Mouse (Mus musculus) heart, postnatal 4 days (tissue): Measurements from ENCODE around the gene Cryba1. TPM values are rescaled to one million over a fixed set of nuclear protein-coding genes. Genes with fewer than 3 reads are reported as not detected.

Source experiments
- DNase-seq: peaks from one replicate; pipeline ENCODE4 v3.0.0; 2021
- total RNA-seq, 2 experiments: library from RNA; stranded (reverse); gene quantifications; 2 replicates each; pipeline ENCODE4 v1.2.3; 2021

Cryba1 gene
- total RNA-seq, 2 experiments from 2014 or later, result not detected

- DNase-seq, result no peak
Observed at GRCm38 (mm10) chr11:77713736-77714135, 11.3 kb downstream of the Cryba1 start.

DNA sequence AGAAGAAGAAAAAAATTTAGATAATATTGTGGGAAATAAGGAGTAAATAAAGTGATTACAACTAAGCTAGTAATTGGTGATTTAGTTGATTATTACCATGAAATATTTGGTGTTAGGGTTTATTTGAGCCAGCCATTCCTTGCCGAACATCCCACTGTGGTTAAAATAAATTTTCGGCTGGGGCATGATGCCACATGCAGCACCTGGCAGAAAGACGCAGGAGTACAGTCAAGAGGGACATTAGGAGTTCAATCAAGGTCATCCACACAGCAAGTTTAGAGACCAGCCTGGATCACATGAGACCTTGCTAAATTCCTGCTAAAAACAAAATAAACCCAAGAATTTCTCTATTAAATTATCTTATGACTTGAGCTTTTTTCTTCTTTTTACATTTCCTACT, 16.0 kb downstream of the Cryba1 start:
- no peak for DNase-seq

- no peak for DNase-seq
Observed at GRCm38 (mm10) chr11:77705920-77706319, 19.2 kb downstream of the Cryba1 start.

DNA sequence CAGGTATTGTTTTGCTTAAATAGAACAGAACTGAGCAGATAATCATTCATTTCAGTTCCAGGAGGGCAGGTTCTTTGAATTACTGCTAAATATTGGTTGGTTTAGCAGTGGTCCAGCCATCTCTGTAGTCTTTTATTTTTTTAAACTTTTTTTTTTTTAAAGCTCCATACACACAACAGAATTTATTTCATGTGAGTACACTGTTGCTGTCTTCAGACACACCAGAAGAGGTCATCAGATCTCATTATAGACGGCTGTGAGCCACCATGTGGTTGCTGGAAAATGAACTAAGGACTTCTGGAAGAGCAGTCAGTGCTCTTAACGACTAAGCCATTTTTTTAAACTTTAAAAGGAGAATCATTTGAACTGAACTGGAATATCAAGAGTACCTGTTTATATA, 27.9 kb downstream of the Cryba1 start:
- no peak for DNase-seq

- no peak for DNase-seq
Observed at GRCm38 (mm10) chr11:77693026-77693425, 32.1 kb downstream of the Cryba1 start.

- DNase-seq, result peak; percentile 65
Observed at GRCm38 (mm10) chr11:77687541-77688131, 37.4 kb downstream of the Cryba1 start.

GRCm38 (mm10) chr11:77686841-77687540, 38.1 kb downstream of the Cryba1 start:
- DNase-seq, result peak; percentile 79

DNA sequence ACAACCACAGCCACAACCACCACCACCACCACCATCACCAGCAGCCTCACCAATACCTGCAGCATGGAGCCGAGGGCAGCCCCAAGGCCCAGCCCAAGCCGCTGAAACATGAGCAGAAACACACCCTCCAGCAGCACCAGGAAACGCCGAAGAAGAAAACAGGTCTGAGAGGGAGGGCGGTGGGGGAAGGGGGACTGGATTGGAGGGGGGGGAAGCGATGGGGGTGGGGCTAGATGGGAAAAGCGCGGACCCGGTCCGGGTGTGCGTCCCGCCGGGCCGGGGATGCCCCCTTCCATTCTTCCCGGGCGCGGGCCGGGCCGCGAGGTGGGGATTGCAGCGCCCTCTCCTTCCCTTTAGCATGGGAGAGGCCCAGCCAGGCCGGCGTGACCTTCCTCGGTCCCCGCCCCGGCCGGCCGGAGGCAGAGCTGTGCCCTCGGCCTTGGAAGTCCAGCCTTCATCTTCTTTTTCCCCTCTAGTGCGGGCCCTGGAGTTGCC, 38.7 kb downstream of the Cryba1 start:
- peak; percentile 54 for DNase-seq

- DNase-seq, result peak; percentile 99
Observed at GRCm38 (mm10) chr11:77685383-77686265, 39.5 kb downstream of the Cryba1 start, which contains the start of gene Nufip2. Gene Nufip2 (plus strand): TSS chr11:77686155.

DNA sequence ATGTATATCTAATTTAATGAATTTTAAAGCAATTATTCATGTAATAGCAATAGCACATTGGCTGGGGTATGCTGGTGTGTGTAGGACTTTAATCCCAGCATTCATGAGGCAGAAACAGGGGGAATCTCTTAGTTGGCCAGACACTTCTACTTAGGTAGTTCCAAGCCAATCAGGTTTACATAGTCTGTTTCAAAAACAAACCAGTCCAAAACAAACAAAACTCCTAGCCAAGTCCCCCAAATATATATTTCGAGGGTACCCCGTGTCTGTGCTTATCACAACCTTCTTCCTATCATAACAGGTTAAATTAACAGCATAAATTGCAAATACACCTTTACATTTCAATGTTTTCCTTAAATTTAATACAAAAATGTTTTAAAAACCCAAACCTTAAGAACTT, 40.2 kb downstream of the Cryba1 start:
- no peak for DNase-seq

DNA sequence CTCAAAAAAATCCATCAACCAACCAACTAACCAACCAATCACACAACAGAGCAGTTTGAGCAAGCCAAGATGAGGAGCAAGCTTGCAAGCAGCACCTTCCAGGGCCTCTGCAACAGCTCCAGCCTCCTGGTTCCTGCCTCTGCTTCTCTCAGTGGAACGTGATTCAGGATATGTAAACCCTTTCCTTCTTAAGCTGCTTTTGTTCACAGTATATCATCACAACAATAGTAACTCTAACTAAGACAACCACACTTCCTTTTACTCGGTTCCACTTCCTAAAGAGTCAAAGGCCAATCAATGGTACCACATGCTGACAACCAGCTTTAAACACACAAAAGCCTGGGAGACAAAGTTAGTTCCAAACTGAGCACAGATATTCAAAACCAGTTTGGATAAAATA, 45.1 kb downstream of the Cryba1 start:
- no peak for DNase-seq

GRCm38 (mm10) chr11:77673428-77673991, 51.6 kb downstream of the Cryba1 start:
- DNase-seq, result no peak

DNA sequence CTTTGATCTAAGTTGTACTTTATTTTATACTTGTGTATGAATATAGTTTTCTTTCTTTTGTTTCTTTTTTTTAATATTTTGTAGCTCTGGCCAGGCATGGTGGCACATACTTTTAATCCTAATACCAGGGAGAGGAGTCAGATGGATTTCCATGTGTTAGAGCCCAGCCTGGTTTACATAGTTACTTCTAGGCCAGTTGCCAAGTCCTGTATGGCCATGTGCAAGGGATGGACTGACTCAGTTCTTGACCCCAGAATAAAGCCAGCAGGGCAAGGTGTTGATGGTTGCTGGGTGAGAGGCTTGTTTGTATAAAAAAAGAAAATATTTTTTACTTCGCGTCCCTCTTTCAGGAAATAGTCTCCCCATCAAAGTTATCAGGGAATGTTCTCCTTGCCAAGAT, 52.3 kb downstream of the Cryba1 start:
- DNase-seq, result no peak

Other genes with a start within 250 kb of the Cryba1 start
- gene Ankrd13b, start 235.6 kb downstream of the Cryba1 start, total RNA-seq, result 10 to 100 TPM; 17.3 to 17.4 TPM
- gene Git1, start 231.7 kb downstream of the Cryba1 start, total RNA-seq, result 10 to 100 TPM; 76.8 to 81.0 TPM
- gene Abhd15, start 210.2 kb downstream of the Cryba1 start, total RNA-seq, result 1 to 10 TPM; 1.4 to 1.5 TPM
- 10 to 100 TPM; 12.0 to 13.7 TPM for gene Trp53i13, start 209.3 kb downstream of the Cryba1 start, total RNA-seq
- not detected for gene Gm10392, start 206.1 kb downstream of the Cryba1 start, total RNA-seq
- 10 to 100 TPM; 62.0 to 62.8 TPM for gene Taok1, start 117.5 kb downstream of the Cryba1 start, total RNA-seq
- gene Nufip2, start 39.1 kb downstream of the Cryba1 start, total RNA-seq, result 10 to 100 TPM; 61.0 to 62.2 TPM
- 100 to 1,000 TPM; 244 to 245 TPM for gene Myo18a, start 38.0 kb upstream of the Cryba1 start, total RNA-seq
- not detected for gene Gm10277, start 62.5 kb upstream of the Cryba1 start, total RNA-seq
- gene Pipox, start 168.8 kb upstream of the Cryba1 start, total RNA-seq, result 1 to 10 TPM; 1.9 to 2.5 TPM
- gene Sez6, start 205.5 kb upstream of the Cryba1 start, total RNA-seq, result under 1 TPM; 0.14 to 0.19 TPM